Mouse (Mus musculus) urinary bladder, postnatal 0 days (tissue): ENCODE results near the gene Hyou1. TPM values are rescaled to one million over a fixed set of nuclear protein-coding genes. Genes with fewer than 3 reads are reported as not detected.

Source experiments
- microRNA-seq: library from miRNA; unstranded; fragments of <30 nt; microRNA quantifications from one replicate; pipeline ENCODE4, GENCODE M21; 2016
- polyA plus RNA-seq: library from polyadenylated mRNA; unstranded; fragments of >200 nt; fragmentation: Nextera tagmentation; extraction: Ambion mirVana; gene quantifications from 2 replicates; pipeline ENCODE4 v1.2.1, GENCODE M21; 2015

Hyou1 gene
- 10.8 and 13.7 TPM in 2 replicates for polyA plus RNA-seq

GRCm38 (mm10) chr9:44379054-44379834 lies at the start of gene Hyou1:
TSS of gene Hyou1 (plus strand) at chr9:44379490.

GRCm38 (mm10) chr9:44334396-44335330 lies 44.6 kb upstream of the Hyou1 start, which contains the start of gene H2afx:
TSS of gene H2afx (plus strand) at chr9:44334694.

DNA sequence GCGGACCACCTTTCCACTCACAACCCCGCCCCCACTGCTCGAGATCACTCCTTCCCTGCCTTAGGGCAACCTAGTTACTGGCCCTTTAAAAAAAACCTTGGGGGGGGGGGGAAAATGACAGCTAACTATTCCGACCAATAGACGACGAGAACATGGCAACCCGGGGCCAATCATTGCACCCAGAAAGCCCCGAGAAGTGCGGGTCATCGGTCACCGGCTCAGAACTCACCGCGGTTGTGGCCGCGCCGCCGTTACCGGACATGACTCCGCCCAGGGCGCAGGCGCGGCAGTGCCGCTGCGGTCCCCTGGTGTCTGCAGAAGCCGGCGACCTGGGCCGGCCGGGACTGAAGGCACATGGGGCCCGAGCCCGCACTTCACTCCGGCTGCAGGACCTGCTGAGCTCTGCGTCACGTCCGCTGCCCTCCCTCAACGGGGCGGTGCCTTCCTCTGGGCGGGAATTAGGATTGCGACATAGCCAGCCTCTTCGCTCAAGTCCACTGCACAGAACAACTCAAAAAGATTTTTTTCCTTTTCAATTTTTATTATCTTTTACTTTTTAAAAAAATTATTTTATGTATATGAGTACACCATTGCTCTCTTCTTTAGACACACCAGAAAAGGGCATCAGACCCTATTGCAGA lies 35.4 kb upstream of the Hyou1 start, which contains the start of gene Hmbs:
Gene Hmbs (minus strand): TSS at position 448 of the 641 bp plus-strand sequence.

DNA sequence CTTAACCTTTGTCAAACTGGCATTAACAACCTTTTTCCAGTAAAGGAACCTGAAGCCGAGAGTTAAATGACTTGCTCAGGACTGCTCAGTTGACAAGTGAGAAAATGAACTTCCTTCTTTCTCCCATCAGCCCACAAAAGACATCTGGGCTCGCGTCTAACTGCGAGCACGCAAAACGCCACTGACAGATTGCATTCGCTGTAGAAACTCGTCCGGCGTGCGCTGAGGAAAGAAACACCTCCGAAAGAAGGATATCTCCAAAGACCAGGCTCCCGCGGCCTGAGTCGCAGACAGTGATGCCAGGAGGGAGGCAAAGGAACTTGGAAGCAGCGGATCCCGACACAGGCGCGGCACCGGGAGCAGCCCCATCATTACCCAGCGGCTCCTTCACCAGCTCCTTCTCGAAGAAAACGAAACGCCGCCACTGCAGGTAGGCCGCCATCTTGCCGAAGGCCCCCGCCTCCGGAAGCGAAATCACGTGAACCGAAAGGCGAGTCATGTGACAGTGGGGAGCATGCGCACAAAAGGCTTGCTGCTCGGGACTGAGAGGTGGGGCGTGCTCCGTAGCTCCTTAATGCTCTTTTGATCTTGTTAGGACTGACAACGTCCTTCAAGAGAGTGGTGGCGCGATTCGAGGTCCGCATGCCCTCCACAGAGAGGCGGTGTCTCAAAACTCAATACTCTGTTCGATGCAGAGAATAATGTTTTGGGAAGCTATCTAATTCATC lies 17.9 kb upstream of the Hyou1 start, which contains the start of gene Vps11:
Gene Vps11 (minus strand): TSS at position 481 of the 728 bp plus-strand sequence.

DNA sequence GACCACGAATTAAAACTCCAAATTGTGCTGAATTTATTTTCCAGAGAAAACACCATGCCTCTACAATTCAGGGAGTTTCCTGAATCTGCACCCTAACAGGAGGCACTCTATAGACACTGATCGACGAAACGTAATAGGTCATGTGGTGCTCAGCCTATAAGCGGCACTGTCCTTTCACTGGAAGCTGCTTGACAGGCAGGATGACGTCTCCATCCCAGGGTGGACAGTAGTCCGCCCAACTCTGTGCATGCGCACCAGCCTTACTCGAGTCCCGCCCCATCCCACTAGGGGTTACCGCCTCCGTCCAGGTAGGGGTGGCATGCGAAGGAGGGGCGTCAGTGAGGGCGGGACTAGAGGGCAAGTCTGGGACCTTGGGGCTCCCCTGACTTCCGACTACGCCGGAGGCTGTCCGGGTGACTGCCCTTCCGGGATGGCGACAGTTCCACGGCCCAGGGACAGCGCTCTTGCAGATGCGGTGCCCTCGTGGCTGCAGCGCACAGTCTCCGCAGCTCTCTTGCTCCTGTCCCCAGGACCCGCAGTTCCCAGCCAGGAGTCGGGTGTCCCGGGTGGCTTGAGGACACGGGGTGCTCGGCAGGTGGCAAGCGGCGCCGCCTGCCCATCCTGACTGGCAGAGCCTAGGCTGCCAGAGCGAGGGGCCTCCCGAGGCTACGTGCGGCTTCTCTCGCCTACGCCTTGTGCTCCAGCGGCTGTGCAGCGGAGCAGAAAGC lies 17.6 kb downstream of the Hyou1 start, which contains the start of gene Slc37a4:
Gene Slc37a4 (plus strand): TSS at position 169 of the 728 bp plus-strand sequence.

DNA sequence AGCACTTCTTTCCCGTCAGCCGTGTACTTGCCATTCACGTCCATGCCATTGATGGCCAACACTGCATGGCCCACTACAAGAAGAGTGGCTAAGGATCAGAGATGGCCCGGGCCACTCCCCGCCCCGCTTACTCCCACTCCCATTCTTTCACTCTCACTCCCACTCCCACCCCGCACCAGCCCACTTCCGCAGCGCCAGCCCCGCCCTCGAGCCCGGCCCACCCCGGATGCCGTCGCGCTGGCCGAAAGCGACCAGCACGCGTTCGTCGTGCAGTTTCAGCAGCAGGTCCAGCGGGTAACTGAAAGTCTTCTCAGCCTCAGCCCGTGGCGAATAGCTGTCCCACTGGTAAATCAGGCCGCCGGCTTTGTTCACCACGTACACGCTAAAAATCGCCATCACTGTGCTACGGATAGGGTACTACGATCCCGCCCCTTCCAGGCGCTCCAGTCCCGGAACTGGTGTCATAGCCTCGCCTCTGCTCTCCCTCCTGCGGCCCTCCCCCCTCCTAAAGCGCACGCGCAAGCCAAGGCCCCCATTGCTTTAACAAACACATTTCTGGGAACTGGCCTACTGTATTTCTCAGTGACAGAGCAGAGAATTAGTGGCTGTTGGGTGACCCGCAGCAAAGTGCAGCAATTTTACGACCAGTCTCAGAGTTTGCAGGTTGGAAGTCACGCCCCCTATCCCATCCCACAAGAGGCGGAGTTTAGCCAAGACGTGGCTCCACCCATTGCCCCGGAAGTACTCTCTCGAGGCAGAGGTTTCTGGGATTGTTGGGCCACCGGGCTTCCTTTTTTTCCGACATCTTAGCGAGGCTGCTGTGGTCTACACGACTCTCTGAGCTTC lies 27.8 kb downstream of the Hyou1 start, which contains the start of the genes Rps25 and Trappc4:
Gene Rps25 (plus strand): TSS at position 234 of the 846 bp plus-strand sequence.
Gene Trappc4 (minus strand): TSS at position 695 of the 846 bp plus-strand sequence.

DNA sequence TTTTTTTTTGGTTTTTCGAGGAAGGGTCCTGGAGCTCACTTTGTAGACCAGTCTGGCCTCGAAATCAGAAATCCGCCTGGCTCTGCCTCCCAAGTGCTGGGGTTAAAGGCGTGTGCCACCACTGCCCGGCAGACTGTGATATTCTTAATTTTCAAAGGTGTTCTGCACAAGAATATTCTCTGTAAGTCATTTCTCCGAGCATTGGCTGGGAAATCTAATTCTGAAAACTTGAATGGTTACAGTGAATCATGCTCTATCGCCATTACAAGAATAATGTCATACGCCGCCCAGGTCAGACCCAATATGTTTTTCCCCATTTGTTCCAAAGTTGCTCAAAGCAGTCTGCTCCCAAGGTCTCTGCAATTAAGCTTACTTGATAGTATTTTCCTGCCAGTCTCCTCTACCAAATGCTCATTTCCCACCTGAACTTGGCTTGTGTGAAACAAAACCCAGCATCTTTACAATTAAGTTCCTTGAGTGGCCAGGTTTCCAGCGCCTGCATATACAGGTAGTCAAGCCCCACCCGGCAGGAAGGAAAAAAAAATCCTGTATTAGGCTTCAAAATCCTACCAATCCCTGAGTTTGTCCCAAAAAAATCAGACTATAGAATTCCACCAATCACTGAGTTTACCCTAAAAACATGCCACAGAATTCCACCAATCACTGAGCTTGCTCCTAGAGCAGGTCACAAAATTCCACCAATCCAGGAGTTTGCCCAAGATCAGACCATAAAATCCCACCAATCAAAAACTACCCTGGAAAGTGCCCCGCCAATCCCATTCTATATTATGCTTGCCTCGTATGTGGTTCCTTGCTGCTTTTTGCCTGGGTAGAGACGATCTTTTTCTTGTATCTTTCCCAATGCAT lies 39.5 kb downstream of the Hyou1 start, which contains the start of gene Ccdc84:
Gene Ccdc84 (minus strand): TSS at position 51 of the 867 bp plus-strand sequence.

DNA sequence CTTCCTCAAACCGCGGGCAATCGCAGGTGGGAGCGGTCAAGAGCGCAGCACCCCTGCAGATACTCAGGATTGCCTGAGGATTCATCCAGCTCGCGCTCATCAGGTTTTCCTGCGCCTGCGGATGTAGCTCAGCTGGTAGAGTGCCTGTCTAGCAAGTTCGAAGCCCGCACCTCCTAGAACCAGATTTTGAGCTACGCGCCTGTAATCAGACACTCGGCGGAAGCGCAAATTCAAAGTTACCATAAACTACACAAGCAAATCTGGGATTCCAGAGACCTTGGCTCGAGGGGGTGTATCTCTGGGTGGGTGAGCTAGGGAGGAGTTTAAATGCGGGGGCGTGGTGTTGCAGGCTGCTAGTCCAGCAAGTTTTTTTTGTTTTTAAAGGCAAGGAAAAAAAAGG lies 61.7 kb downstream of the Hyou1 start, which contains the start of gene Foxr1:
Gene Foxr1 (minus strand): TSS at position 176 of the 400 bp plus-strand sequence.

Small RNAs within 50 kb of the gene (microRNA-seq; reads per million reads assigned to microRNA genes)
- gene Gm44335 (not detected), gene Mir7085 (not detected)

Other genes with a start within 250 kb of the Hyou1 start
- gene Mcam, start 245.0 kb upstream of the Hyou1 start, polyA plus RNA-seq = 88.6 and 96.6 TPM in 2 replicates
- 7.7 and 7.9 TPM in 2 replicates for gene Cbl, start 145.4 kb upstream of the Hyou1 start, polyA plus RNA-seq
- not detected in 2 replicates for gene Ccdc153, start 138.8 kb upstream of the Hyou1 start, polyA plus RNA-seq
- gene Pdzd3, start 128.0 kb upstream of the Hyou1 start, polyA plus RNA-seq = not detected in 2 replicates
- 11.7 and 13.2 TPM in 2 replicates for gene Nlrx1, start 110.9 kb upstream of the Hyou1 start, polyA plus RNA-seq
- 1.2 and 1.5 TPM in 2 replicates for gene Abcg4, start 90.9 kb upstream of the Hyou1 start, polyA plus RNA-seq
- gene Hinfp, start 73.8 kb upstream of the Hyou1 start, polyA plus RNA-seq = 9.8 and 10.6 TPM in 2 replicates
- gene C2cd2l, start 59.2 kb upstream of the Hyou1 start, polyA plus RNA-seq = 9.5 and 10.0 TPM in 2 replicates
- gene Dpagt1, start 53.5 kb upstream of the Hyou1 start, polyA plus RNA-seq = 20.0 and 21.4 TPM in 2 replicates
- 62.3 and 83.5 TPM in 2 replicates for gene H2afx, start 44.8 kb upstream of the Hyou1 start, polyA plus RNA-seq
- 55.1 and 55.2 TPM in 2 replicates for gene Hmbs, start 35.3 kb upstream of the Hyou1 start, polyA plus RNA-seq
- 14.4 and 16.1 TPM in 2 replicates for gene Vps11, start 17.8 kb upstream of the Hyou1 start, polyA plus RNA-seq
- gene Slc37a4, start 17.4 kb downstream of the Hyou1 start, polyA plus RNA-seq = 10.6 and 11.6 TPM in 2 replicates
- gene Rps25, start 27.6 kb downstream of the Hyou1 start, polyA plus RNA-seq = 1,915 and 2,054 TPM in 2 replicates
- 76.5 and 84.1 TPM in 2 replicates for gene Trappc4, start 28.1 kb downstream of the Hyou1 start, polyA plus RNA-seq
- gene Ccdc84, start 39.1 kb downstream of the Hyou1 start, polyA plus RNA-seq = 12.5 TPM in 2 replicates
- not detected in 2 replicates for gene Foxr1, start 61.6 kb downstream of the Hyou1 start, polyA plus RNA-seq
- 661 and 670 TPM in 2 replicates for gene Upk2, start 75.5 kb downstream of the Hyou1 start, polyA plus RNA-seq
- 6.9 and 7.5 TPM in 2 replicates for gene Bcl9l, start 103.3 kb downstream of the Hyou1 start, polyA plus RNA-seq
- 0.13 and 0.19 TPM in 2 replicates for gene Cxcr5, start 182.4 kb downstream of the Hyou1 start, polyA plus RNA-seq
- gene Ddx6, start 225.4 kb downstream of the Hyou1 start, polyA plus RNA-seq = 10.2 and 11.2 TPM in 2 replicates